Mouse (Mus musculus): ENCODE data around the gene Cnot1.

DNA sequence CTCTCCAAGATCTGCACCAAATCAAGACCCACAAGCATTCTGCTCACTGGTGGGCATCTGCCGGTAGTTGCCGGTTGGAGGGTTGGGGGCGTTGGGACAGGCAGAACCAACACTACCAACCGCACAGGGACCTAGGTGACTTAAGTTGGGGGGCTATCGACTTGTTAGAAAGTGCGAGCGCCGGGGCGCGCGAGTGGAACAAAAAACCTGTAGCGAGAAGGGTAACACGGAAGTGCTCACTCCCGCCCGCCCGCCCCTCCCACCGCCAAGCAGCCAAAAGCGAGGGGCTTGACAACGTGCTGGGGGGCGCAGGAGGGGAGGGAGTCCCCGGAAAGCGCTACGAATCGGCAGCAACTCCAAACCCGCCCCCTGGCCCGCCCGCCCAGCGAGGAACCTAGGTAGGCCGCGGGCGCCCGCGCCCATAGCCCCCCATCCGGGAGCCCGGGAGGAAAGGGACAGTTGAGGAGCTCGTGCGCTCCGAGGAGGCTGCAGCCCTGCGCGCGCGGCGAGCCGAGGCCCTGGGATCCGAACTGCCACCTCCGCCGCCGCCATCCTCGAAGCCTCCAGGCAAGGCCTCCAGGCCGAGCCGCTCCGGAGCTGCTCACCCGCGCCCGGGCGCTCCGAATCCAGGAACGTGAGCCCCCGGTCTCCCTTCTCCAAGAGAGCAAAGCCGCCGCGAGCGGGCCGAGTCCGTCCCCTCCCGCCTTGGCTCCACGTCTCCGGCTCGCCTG lies 638 bp downstream of the Cnot1 start:
- TF ChIP-seq GATA1 (IDR thresholded peaks at IDR 0.05; ENCODE audit: low read length) (no peak), TAL1 (IDR thresholded peaks at IDR 0.05; ENCODE audit: low read length) (no peak)

All from erythroblast, embryonic 14.5 days (primary cell).